Mouse (Mus musculus): ENCODE measurements around the gene Uqcrc2. TPM values are rescaled to one million over a fixed set of nuclear protein-coding genes. Genes with fewer than 3 reads are reported as not detected.

Uqcrc2 gene
- total and polyA plus RNA-seq, 3 experiments: 229 to 659 (median 338) TPM

- Histone ChIP-seq H3K4me3 (ENCODE audit: control insufficient read depth in 1 of 2, insufficient read depth in 1 of 2, low read depth in 2 of 2, low read length in 2 of 2) (no peak overlapping the region), H3K36me3 (ENCODE audit: control insufficient read depth in 1 of 2, insufficient read depth in 2 of 2, low read length in 2 of 2) (no peaks in the 10 kb centered on the region), H3K4me1 (ENCODE audit: control insufficient read depth in 1 of 2, insufficient read depth in 2 of 2, low read length in 2 of 2) (no peaks in the 10 kb centered on the region), H3K27ac (ENCODE audit: control insufficient read depth, low read depth, low read length) (no peak overlapping the region), H3K79me2 (ENCODE audit: control insufficient read depth, insufficient read depth, low read length, poor library complexity) (no peaks in the 10 kb centered on the region), H3K9ac (ENCODE audit: control insufficient read depth, low read depth, low read length, poor library complexity, severe bottlenecking) (no peak overlapping the region), H3K27me3 (ENCODE audit: control insufficient read depth in 1 of 2, insufficient read depth in 2 of 2, low read length in 2 of 2) (peaks cover 0 to 3% of the 10 kb centered on the region in 2 experiments; a peak in 3 of 4 replicates), H3K9me3 (replicated peaks; ENCODE audit: insufficient read depth, low read length) (no peaks in the 10 kb centered on the region)
- no peak for DNase-seq (ENCODE audit: low read depth, low spot score)
- TF ChIP-seq RAD21 (IDR thresholded peaks at IDR 0.05; ENCODE audit: low read depth, low read length): no peak
- no peak for TF ChIP-seq HCFC1 (IDR thresholded peaks at IDR 0.05; ENCODE audit: low read depth, low read length)
- no peak for TF ChIP-seq CTCF (IDR thresholded peaks at IDR 0.05 in 2 of 3, conservative IDR thresholded peaks at IDR 0.05 in 1 of 3; ENCODE audit: control insufficient read depth in 1 of 3, insufficient read depth in 1 of 3, low read depth in 2 of 3, low read length in 3 of 3, poor library complexity in 1 of 3, severe bottlenecking in 1 of 3)
- no peak for TF ChIP-seq USF1 (IDR thresholded peaks at IDR 0.05; ENCODE audit: low read depth, low read length)
- TF ChIP-seq USF2 (IDR thresholded peaks at IDR 0.05; ENCODE audit: borderline replicate concordance in 1 of 2, insufficient read depth in 1 of 2, low read depth in 1 of 2, low read length in 2 of 2): no peak
- TF ChIP-seq NRF1 (IDR thresholded peaks at IDR 0.05; ENCODE audit: insufficient read depth, low read depth, low read length, poor library complexity, severe bottlenecking): no peak
- TF ChIP-seq MYC (IDR thresholded peaks at IDR 0.05; ENCODE audit: low read depth, low read length): no peak
- no peak for TF ChIP-seq KAT2A (conservative IDR thresholded peaks at IDR 0.05; ENCODE audit: low read depth, low read length)
- TF ChIP-seq CHD1 (IDR thresholded peaks at IDR 0.05; ENCODE audit: low read depth, low read length): no peak
- no peak for TF ChIP-seq MEF2A (IDR thresholded peaks at IDR 0.05; ENCODE audit: extremely low read depth, insufficient replicate concordance, low read depth, low read length, poor library complexity, severe bottlenecking)
- no peak for TF ChIP-seq ZMIZ1 (IDR thresholded peaks at IDR 0.05; ENCODE audit: low read depth, low read length)
- no peak for TF ChIP-seq MXI1 (IDR thresholded peaks at IDR 0.05; ENCODE audit: low read depth, low read length)
- no peak for TF ChIP-seq TCF12 (IDR thresholded peaks at IDR 0.05; ENCODE audit: low read depth, low read length)
- TF ChIP-seq GABPA (IDR thresholded peaks at IDR 0.05; ENCODE audit: low read depth, low read length): no peak
- TF ChIP-seq ELF1 (IDR thresholded peaks at IDR 0.05; ENCODE audit: low read depth, low read length): no peak
- no peak for TF ChIP-seq POLR2AphosphoS5 (IDR thresholded peaks at IDR 0.05; ENCODE audit: borderline replicate concordance, low read depth, low read length)
- TF ChIP-seq ZNF384 (IDR thresholded peaks at IDR 0.05; ENCODE audit: low read depth, low read length): no peak
- TF ChIP-seq UBTF (IDR thresholded peaks at IDR 0.05; ENCODE audit: borderline replicate concordance, insufficient read depth, low read depth, low read length): no peak
- no peak for TF ChIP-seq GATA1 (IDR thresholded peaks at IDR 0.05; ENCODE audit: low read depth, low read length)
These were observed 14.1 kb upstream of the Uqcrc2 start for GRCm38 (mm10) chr7:120620841-120621240.

- H3K27me3 ChIP-seq (ENCODE audit: control insufficient read depth in 1 of 2, insufficient read depth in 2 of 2, low read length in 2 of 2): no peaks in the 10 kb centered on the region; a peak in 2 of 4 replicates
- no peaks in the 10 kb centered on the region for H3K9me3 ChIP-seq (replicated peaks; ENCODE audit: insufficient read depth, low read length)
- H3K79me2 ChIP-seq (ENCODE audit: control insufficient read depth, insufficient read depth, low read length, poor library complexity): peaks cover 25% of the 10 kb centered on the region
- peak; percentile 65 for DNase-seq (ENCODE audit: low read depth, low spot score)
- H3K9ac ChIP-seq (ENCODE audit: control insufficient read depth, low read depth, low read length, poor library complexity, severe bottlenecking): no peak overlapping the region
- H3K36me3 ChIP-seq (ENCODE audit: control insufficient read depth in 1 of 2, insufficient read depth in 2 of 2, low read length in 2 of 2): peaks cover 1 to 8% of the 10 kb centered on the region in 2 experiments; a peak in 3 of 4 replicates
- H3K4me3 ChIP-seq (ENCODE audit: control insufficient read depth in 1 of 2, insufficient read depth in 1 of 2, low read depth in 2 of 2, low read length in 2 of 2): no peak overlapping the region
- no peak overlapping the region for H3K27ac ChIP-seq (ENCODE audit: control insufficient read depth, low read depth, low read length)
- TF ChIP-seq SMC3 (IDR thresholded peaks at IDR 0.05; ENCODE audit: low read depth, low read length): peak; percentile 61
- no peak for TF ChIP-seq USF1 (IDR thresholded peaks at IDR 0.05; ENCODE audit: low read depth, low read length)
- peak; percentile 62; the same call in 1 of the 2 replicates for TF ChIP-seq MYC (IDR thresholded peaks at IDR 0.05; ENCODE audit: low read depth, low read length)
- no peak for TF ChIP-seq SIN3A (IDR thresholded peaks at IDR 0.05; ENCODE audit: low read length)
- TF ChIP-seq POLR2A (IDR thresholded peaks at IDR 0.05; ENCODE audit: control insufficient read depth in 1 of 2, insufficient read depth in 1 of 2, low read depth in 1 of 2, low read length in 2 of 2, poor library complexity in 1 of 2): no peak
- no peak for TF ChIP-seq HCFC1 (IDR thresholded peaks at IDR 0.05; ENCODE audit: low read depth, low read length)
- TF ChIP-seq MAX (IDR thresholded peaks at IDR 0.05; ENCODE audit: low read length): peak; percentile 25; the same call in 1 of the 2 replicates
- peak; percentile 71 for TF ChIP-seq RAD21 (IDR thresholded peaks at IDR 0.05; ENCODE audit: low read depth, low read length)
- TF ChIP-seq TAL1 (IDR thresholded peaks at IDR 0.05; ENCODE audit: low read length): no peak
- TF ChIP-seq ZC3H11A (IDR thresholded peaks at IDR 0.05; ENCODE audit: low read depth, low read length): peak; percentile 46
- no peak for TF ChIP-seq ZKSCAN1 (IDR thresholded peaks at IDR 0.05; ENCODE audit: low read depth, low read length)
- no peak for TF ChIP-seq GATA1 (IDR thresholded peaks at IDR 0.05; ENCODE audit: low read depth, low read length)
- TF ChIP-seq CTCF (IDR thresholded peaks at IDR 0.05 in 2 of 3, conservative IDR thresholded peaks at IDR 0.05 in 1 of 3; ENCODE audit: control insufficient read depth in 1 of 3, insufficient read depth in 1 of 3, low read depth in 2 of 3, low read length in 3 of 3, poor library complexity in 1 of 3, severe bottlenecking in 1 of 3): peak; percentile 29 to 72 (median 41)
- no peak for TF ChIP-seq ZMIZ1 (IDR thresholded peaks at IDR 0.05; ENCODE audit: low read depth, low read length)
- TF ChIP-seq MEF2A (IDR thresholded peaks at IDR 0.05; ENCODE audit: extremely low read depth, insufficient replicate concordance, low read depth, low read length, poor library complexity, severe bottlenecking): no peak
- TF ChIP-seq USF2 (IDR thresholded peaks at IDR 0.05; ENCODE audit: borderline replicate concordance in 1 of 2, insufficient read depth in 1 of 2, low read depth in 1 of 2, low read length in 2 of 2): no peak
- TF ChIP-seq ELF1 (IDR thresholded peaks at IDR 0.05; ENCODE audit: low read depth, low read length): no peak
- TF ChIP-seq EP300 (IDR thresholded peaks at IDR 0.05; ENCODE audit: low read depth in 1 of 2, low read length in 2 of 2): no peak
- H3K4me1 ChIP-seq (ENCODE audit: control insufficient read depth in 1 of 2, insufficient read depth in 2 of 2, low read length in 2 of 2): peaks cover 0 to 2% of the 10 kb centered on the region in 2 experiments; a peak in 2 of 4 replicates
These were observed 2.5 kb upstream of the Uqcrc2 start for GRCm38 (mm10) chr7:120632518-120632917.
